Mouse (Mus musculus) cerebellum, adult 2 months (tissue): ENCODE data around the gene C2cd4c.

Experiments
- CTCF ChIP-seq: fragments of 200-500 bp; IDR thresholded peaks from 2 replicates; pipeline ENCODE4 v1.5.1; 2011; ENCODE audit warnings: low read depth, mild to moderate bottlenecking, control low read depth, low read length, moderate library complexity, borderline replicate concordance; ENCODE audit not compliant: insufficient read depth
- POLR2A ChIP-seq: fragments of 200-500 bp; IDR thresholded peaks from 2 replicates; pipeline ENCODE4 v1.6.1; 2011; ENCODE audit warnings: low read length, control low read depth, borderline replicate concordance; ENCODE audit not compliant: insufficient read depth

DNA sequence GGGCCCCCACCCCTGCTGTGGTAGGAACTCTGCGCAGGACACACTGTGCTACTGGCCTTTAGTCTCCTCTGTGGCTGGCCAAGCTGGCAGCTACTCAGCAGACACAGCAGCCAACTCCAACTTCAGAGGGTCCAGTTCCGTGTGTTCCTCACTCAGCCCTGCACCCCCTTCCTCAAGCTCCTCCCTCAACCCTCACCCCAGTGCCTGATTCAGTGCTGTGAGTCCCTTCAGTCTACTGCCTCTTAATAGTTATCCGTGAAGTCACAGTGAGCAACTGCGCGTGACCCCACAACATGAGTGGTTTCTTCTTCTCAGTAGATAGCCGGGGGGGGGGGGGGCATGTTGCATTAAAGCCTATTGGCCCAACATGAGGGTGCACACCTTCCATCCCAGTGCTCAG is 40.2 kb downstream of the C2cd4c start:
- TF ChIP-seq CTCF (no peak), POLR2A (no peak)
